Mouse (Mus musculus): ENCODE results near the gene Gm44.
"Not testable (repeated sequence)": the region's sequence is repeated elsewhere in the genome, so short reads cannot be mapped to it uniquely, and the experiment has no call there.

The Gm44 gene

DNA sequence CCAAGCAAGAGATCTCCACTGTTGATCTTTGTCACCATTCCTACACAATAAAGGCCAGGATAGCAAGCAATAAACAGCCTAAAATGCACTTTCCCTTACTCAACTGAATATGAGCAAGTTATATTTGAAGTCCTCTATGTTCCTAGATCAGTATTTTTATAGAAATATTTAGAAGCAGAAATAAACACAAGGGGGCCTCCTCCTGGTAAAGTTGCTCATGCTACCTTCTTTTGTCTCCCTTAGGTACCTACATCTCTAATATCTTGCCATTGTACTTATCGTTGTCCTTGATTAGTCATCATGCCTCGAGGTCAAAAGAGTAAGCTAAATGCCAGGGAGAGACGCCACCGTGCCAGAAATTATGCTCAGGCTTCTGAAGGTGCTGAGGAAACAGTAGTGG is at the start of gene Gm44:
Gm44 (plus strand) TSS at position 301 of the 400 bp plus-strand sequence.
- DNase-seq (ENCODE audit: low spot score in 2 of 2): no peak

DNA sequence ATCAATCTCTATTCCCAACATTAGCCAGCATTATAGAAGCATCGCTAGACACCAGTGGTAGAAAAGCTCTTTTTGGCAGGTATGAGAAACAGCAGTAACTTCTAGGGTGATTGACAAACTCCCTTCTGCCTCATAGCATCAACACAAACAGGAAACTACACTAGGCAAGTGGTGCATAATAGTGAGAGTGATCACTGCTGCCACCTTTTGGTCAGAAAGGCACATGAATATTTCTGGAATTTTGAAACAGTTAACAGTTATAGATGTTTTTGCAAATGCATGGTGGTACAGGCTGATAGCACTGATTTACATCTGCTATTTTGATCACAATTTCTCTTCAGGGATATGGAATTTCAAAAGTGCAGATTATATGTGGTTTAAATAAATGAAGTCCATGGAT is 36.0 kb downstream of the Gm44 start:
- no peak for DNase-seq (ENCODE audit: low spot score in 2 of 2)

DNA sequence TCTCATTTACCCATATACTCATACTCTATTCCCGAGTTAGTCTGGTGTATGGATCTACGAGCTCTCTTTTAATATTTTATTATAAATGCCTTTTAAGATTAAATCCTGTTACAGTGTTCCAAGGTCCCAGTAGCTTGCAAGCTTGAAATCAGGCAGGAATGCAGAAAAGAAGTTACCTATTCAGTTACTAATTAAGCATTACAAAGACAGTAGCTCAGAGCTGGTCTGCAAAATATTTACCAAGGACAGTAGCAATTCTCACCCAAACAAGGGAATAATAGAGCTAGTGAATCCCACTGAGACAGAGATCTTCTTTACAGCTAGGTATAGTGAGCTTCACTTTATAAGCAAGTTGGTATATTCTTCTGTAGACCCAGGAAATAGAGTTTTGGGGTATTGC is 46.3 kb downstream of the Gm44 start:
- not testable (repeated sequence) for DNase-seq (ENCODE audit: low spot score in 2 of 2)

Measured in left cerebral cortex, adult 9 months (tissue).